Mouse (Mus musculus) embryo, embryonic 10.5 days (tissue): Measurements from ENCODE around the gene Orm2.

Experiments used
- DNase-seq: peaks from one replicate; pipeline ENCODE4 v3.0.0-alpha.2; 2015; ENCODE audit warnings: low spot score

Orm2 gene

DNA sequence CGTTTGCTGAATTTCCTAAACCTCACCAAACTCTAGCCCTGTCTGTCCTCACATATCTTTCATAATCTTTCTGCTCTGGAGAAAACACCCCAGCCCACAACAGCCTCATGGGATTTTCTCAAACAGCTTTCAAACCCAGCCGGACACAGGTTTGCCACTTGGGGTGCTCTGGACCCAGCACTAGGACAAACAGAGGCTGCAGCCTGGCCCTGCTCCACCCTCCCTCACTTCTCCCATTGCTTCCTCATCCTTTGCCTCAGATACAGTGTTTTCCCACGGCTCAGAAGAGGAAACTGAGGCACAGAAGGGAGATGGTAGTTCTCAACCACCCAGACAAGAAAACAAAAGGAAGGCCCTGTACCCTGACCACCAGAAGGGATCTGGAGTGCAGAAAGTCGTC, 43.4 kb downstream of the Orm2 start:
- DNase-seq: no peak

DNA sequence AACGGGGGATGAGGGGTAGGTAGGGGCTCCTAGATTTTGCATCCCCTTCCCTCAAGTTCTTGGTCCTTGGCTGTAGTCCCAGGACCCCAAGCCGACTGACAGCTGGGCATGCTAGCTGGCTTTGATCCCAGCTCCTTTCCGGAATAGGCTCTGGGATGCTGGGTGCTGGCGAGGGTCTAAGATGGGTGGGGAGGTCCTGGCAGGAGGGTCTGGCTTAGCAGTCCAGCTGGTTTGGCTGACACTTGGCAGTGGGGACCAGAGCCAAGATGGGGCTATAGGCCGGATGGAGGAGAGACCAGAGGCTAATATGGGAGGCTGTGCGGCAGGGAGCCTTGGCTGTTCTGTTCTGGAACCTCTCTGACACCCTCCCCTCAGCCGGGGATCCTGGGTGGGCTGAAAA, 46.0 kb downstream of the Orm2 start:
- DNase-seq: no peak

DNA sequence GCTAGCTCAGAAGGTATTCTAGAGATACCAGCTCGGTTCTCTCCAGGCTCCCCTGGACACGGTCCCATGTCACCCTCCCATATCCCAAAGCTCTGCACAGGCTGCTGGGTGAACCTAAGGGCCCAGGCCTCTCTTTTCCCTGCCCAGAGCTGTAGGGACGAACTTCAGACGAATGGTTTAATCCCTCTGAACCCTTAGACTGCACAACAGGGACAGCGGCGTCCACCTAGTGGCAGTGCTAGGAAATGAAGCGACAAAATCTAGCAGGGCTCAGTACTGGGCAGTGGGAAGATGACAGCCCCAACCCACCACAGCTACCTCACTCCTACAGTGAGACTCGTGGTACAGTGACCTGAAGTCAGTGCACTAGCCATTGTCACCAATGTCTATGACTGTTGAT, 46.4 kb downstream of the Orm2 start:
- peak; percentile 85 for DNase-seq

DNA sequence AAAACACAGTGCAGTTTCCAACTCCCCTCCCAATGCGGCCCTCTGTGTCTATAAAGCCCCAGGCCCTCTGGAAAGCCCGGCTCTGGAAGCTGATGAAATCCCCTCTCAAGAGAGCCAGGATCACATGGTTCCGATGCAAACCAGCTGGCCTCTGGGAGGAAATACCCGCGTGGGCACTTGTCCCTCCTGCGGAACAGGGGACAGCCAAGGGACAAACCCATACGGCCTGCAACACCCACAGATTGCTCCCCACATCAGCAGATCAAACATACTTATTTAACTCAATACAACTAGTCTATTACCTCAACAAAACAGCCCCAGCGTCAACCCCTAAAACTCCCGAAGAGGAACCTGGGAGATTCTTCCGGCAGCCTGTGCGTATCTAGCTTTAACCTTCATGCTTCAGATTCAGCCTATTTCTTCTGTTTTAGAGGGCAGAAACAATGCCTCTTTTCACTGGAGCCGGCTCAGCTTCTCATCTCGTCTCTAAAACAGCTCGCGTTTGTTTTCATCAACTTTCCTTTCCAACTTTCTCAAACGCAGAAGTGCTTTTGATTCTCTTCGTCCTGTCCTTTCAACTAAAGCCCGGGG, 47.2 kb downstream of the Orm2 start:
- peak; percentile 47 for DNase-seq

DNA sequence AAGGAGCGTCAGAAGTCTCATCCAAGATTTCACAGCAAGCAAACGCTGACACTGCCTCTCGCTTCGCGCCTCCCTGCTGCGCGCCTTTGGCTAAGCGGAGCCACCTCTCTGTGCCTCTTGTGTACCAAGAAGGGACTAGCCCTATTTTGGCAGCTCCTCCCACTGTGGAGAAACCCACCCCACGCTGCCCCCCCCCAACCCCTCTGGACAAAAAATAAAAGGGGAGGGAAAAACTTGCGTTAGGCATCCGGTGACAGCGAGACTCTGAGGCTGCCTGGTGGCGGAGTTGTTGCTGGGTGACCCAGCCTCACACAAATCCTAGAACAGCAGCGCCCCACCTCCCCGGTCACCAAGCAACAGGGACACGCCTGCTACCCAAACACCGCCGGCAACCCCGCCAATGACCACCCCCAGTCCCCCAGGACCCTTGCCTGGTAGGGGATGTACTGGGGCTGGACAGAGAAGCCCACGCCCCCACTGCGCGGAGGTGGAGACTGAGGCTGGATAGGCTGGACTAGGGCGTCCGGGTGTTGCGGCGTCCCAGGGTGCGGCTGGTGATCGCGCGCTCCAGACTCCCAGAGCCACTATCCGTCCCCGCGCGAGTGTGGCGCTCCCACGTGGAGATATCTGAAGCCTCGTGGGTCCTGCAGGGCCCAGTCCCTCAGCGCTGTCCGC, 47.8 kb downstream of the Orm2 start:
- peak; percentile 78 for DNase-seq

DNA sequence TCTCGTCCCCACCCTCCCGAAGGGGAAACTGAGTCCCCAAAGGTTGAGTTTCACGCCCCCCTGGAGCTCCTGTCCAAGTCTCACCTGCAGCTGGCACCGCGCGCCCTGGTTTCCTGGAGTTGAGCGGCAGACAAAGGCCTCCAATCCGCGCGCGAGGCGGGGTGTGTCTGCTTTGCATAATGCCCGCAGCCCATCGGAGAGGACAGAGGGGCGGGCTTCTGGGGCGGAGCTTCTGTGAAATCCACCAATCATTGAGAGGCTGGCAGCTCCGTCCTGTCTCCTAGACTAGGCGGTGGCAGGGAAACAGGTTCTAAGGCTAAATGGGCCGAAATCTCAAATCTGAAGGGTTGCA, 48.3 kb downstream of the Orm2 start:
- peak; percentile 98 for DNase-seq

DNA sequence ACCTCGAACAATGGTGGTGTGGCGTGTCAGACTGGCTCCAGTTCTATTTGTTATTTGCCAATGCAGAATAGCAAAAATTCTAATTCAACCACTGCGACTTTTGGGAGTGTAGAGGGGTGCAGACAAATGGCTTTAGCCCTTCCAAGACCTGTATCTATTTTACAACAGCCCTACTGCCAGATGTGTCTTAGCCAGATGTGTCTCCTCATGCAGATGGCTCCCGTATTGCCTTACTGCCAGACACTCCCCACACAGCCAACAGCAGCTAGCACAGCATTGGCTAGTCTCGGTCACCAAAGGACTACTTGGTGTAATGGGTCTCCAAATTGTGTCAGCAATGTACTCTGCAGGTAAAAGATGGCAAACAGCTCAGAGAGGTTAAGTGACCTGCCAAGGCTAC, 49.0 kb downstream of the Orm2 start:
- DNase-seq: no peak

DNA sequence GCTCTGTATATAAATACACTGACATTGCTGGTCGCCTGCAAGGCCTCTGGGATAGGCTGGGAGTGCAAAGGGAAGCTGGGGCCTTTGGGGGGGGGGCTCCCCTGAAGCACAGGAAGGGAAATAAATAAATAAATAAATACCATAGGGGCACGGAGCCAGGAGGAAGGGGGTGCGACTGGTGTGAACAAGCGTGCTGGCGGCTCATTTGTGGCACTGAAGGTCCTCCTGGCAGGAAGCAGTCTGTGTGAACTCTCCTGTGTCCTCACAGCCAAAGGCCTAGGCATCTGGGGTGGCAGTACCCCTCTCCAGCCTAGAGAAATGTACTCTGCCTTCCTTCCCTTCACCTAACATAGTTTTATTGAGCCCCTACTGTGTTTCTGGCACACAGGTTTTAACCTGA, 52.7 kb downstream of the Orm2 start:
- no peak for DNase-seq
